Mouse (Mus musculus): ENCODE results near the gene Gm20388.

DNA sequence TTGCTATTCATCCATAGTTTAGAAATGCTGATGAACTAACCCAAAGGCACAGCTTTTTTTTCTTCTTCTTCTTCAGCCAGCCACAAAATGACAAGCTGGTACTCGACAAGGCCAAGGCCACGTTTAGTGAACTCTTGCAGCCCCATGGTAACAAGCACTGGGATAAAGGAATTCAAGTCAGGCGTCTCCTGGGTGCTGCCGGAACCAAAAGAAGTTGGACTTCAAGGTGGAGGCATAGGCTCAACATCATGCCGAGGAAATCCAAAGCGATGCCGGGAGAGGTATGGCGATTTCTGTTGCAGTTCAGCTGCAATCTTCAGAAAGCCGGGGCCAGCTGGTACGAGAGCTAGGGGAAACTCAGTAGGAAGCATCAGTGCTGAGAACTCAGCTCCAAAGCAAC is 3328.8 kb downstream of the Gm20388 start:
- TF ChIP-seq CTCF (IDR thresholded peaks at IDR 0.05; ENCODE audit: low read depth): no peak
- TF ChIP-seq EP300 (optimal IDR thresholded peaks at IDR 0.05): no peak
